Mouse (Mus musculus): ENCODE results near the gene Hoxc6. TPM values are rescaled to one million over a fixed set of nuclear protein-coding genes. Genes with fewer than 3 reads are reported as not detected.

Gene Hoxc6
- total RNA-seq, 2 experiments from 2014 or later, result not detected

GRCm38 (mm10) chr15:102967312-102967510 is 30.8 kb upstream of the Hoxc6 start, which contains the start of gene Hoxc5:
Hoxc5 (plus strand) TSS chr15:102967443.
- no peak for DNase-seq (ENCODE audit: low spot score in 2 of 2)
- intact Hi-C loops (cut with DNase I), result loop anchor here (5.0 kb wide), 1 partner anchor 60 kb away; no protein-coding TSS in a partner anchor

GRCm38 (mm10) chr15:102967511-102968397 is 30.3 kb upstream of the Hoxc6 start:
- intact Hi-C loops (cut with DNase I), result loop anchor here (5.0 kb wide), 1 partner anchor 60 kb away; no protein-coding TSS in a partner anchor
- DNase-seq (ENCODE audit: low spot score in 2 of 2), result no peak

- intact Hi-C loops (cut with DNase I), result loop anchor here (5.0 kb wide), 1 partner anchor 58 kb away; no protein-coding TSS in a partner anchor
- DNase-seq (ENCODE audit: low spot score in 2 of 2), result no peak
These were observed 28.8 kb upstream of the Hoxc6 start for GRCm38 (mm10) chr15:102969296-102969695.

- no peak for DNase-seq (ENCODE audit: low spot score in 2 of 2)
These were observed 27.3 kb upstream of the Hoxc6 start for GRCm38 (mm10) chr15:102970740-102971139.

GRCm38 (mm10) chr15:102972254-102972653 is 25.8 kb upstream of the Hoxc6 start:
- DNase-seq (ENCODE audit: low spot score in 2 of 2), result no peak
- intact Hi-C loops (cut with DNase I), result loop anchor here (5.0 kb wide), 2 partner anchors 210 to 275 kb away; no protein-coding TSS in a partner anchor

More at GRCm38 (mm10) chr15:102970740-102971139, 27.3 kb upstream of the Hoxc6 start:
- intact Hi-C loops (cut with DNase I), result loop anchor here (5.0 kb wide), 2 partner anchors 208 to 273 kb away; no protein-coding TSS in a partner anchor

GRCm38 (mm10) chr15:102972753-102973152 is 25.3 kb upstream of the Hoxc6 start:
- intact Hi-C loops (cut with DNase I), result loop anchor here (5.0 kb wide), 2 partner anchors 210 to 275 kb away; no protein-coding TSS in a partner anchor
- DNase-seq (ENCODE audit: low spot score in 2 of 2), result no peak

- intact Hi-C loops (cut with DNase I), result no loop called here
- DNase-seq (ENCODE audit: low spot score in 2 of 2), result no peak
These were observed 23.0 kb upstream of the Hoxc6 start for GRCm38 (mm10) chr15:102975034-102975433.

- intact Hi-C loops (cut with DNase I), result no loop called here
These were observed 22.4 kb upstream of the Hoxc6 start for GRCm38 (mm10) chr15:102975688-102976111.

GRCm38 (mm10) chr15:102976171-102976570 is 21.9 kb upstream of the Hoxc6 start, which contains the start of gene Hoxc9:
Hoxc9 (plus strand) TSS chr15:102976439.
- intact Hi-C loops (cut with DNase I), result no loop called here
- DNase-seq (ENCODE audit: low spot score in 2 of 2), result no peak

More at GRCm38 (mm10) chr15:102975688-102976111, 22.4 kb upstream of the Hoxc6 start:
- DNase-seq (ENCODE audit: low spot score in 2 of 2), result no peak

- DNase-seq (ENCODE audit: low spot score in 2 of 2), result no peak
- intact Hi-C loops (cut with DNase I), result no loop called here
These were observed 21.2 kb upstream of the Hoxc6 start for GRCm38 (mm10) chr15:102976631-102977422.

- intact Hi-C loops (cut with DNase I), result no loop called here
- no peak for DNase-seq (ENCODE audit: low spot score in 2 of 2)
These were observed 20.6 kb upstream of the Hoxc6 start for GRCm38 (mm10) chr15:102977423-102977974.

GRCm38 (mm10) chr15:102978615-102979515 is 19.2 kb upstream of the Hoxc6 start:
- intact Hi-C loops (cut with DNase I), result no loop called here
- no peak for DNase-seq (ENCODE audit: low spot score in 2 of 2)

GRCm38 (mm10) chr15:102979936-102980335 is 18.1 kb upstream of the Hoxc6 start:
- intact Hi-C loops (cut with DNase I), result no loop called here
- DNase-seq (ENCODE audit: low spot score in 2 of 2), result no peak

- no peak for DNase-seq (ENCODE audit: low spot score in 2 of 2)
- intact Hi-C loops (cut with DNase I), result no loop called here
These were observed 17.7 kb upstream of the Hoxc6 start for GRCm38 (mm10) chr15:102980352-102980751.

- intact Hi-C loops (cut with DNase I), result no loop called here
These were observed 17.1 kb upstream of the Hoxc6 start for GRCm38 (mm10) chr15:102980912-102981311.

GRCm38 (mm10) chr15:102981379-102982288 is 16.4 kb upstream of the Hoxc6 start:
- DNase-seq (ENCODE audit: low spot score in 2 of 2), result no peak
- intact Hi-C loops (cut with DNase I), result no loop called here

More at GRCm38 (mm10) chr15:102980912-102981311, 17.1 kb upstream of the Hoxc6 start:
- DNase-seq (ENCODE audit: low spot score in 2 of 2), result no peak

GRCm38 (mm10) chr15:102983716-102984115 is 14.3 kb upstream of the Hoxc6 start:
- intact Hi-C loops (cut with DNase I), result no loop called here

GRCm38 (mm10) chr15:102984521-102984920 is 13.5 kb upstream of the Hoxc6 start:
- no peak for DNase-seq (ENCODE audit: low spot score in 2 of 2)
- intact Hi-C loops (cut with DNase I), result no loop called here

More at GRCm38 (mm10) chr15:102983716-102984115, 14.3 kb upstream of the Hoxc6 start:
- DNase-seq (ENCODE audit: low spot score in 2 of 2), result no peak

Data from left cerebral cortex, postnatal 36 days (tissue).